Comparison of ENCODE assay signal across 24 mouse cellular contexts in the genomic region with DNA sequence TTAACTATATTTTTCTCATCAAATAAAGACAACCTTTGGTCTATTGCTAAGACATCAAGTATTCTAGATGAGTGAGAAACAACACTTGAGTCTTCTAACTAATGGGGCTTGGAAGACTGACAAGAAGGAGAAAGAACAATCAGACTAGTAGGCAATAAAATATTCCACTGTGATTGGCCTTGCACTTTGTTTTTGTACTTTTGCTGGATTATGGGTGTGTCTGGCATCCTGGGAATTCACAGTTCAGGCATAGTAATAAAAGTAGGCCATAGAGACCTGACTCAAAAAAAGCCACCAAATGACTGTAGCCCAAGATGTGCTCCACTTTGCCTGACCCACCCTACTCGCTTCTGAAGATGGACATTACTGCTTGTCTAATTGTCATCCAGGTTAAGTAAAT. TPM values are rescaled to one million over a fixed set of nuclear protein-coding genes. Genes with fewer than 3 reads are reported as not detected.
DNase-seq lines count a peak whose midpoint lies in the region; ATAC-seq lines count a peak whose summit lies in the region.
"Had no signal": no experiment of that assay in that cellular context is flagged by ENCODE, and none has a peak within 500 bp of the region (broad histone marks: within the 10 kb centered on the region; RNA-seq: fewer than 3 reads in every experiment).

No protein-coding gene starts in this region.

- peak; percentile 40 for ATAC-seq in kidney, embryonic 15.5 days (replicated peaks; ENCODE audit: low FRiP score)
- ATAC-seq in intestine, embryonic 16.5 days: peak; percentile 71
- ATAC-seq: forebrain, embryonic 13.5 days; hindbrain, postnatal 0 days had no signal

- H3K4me3 ChIP-seq in kidney, embryonic 15.5 days (replicated peaks): no peak overlapping the region
- H3K4me3 ChIP-seq in intestine, embryonic 16.5 days (ENCODE audit: low read length): no peak overlapping the region
- H3K4me3 ChIP-seq: forebrain, embryonic 13.5 days; hindbrain, embryonic 10.5 days; limb, embryonic 15.5 days had no signal

- no peaks in the 10 kb centered on the region for H3K9me3 ChIP-seq in kidney, embryonic 15.5 days (replicated peaks)
- no peaks in the 10 kb centered on the region for H3K9me3 ChIP-seq in intestine, embryonic 16.5 days (ENCODE audit: control insufficient read depth, low read length)
- H3K9me3 ChIP-seq: forebrain, embryonic 13.5 days; hindbrain, embryonic 10.5 days; limb, embryonic 15.5 days had no signal

- no peak overlapping the region for H3K4me2 ChIP-seq in kidney, embryonic 15.5 days
- no peak overlapping the region for H3K4me2 ChIP-seq in intestine, embryonic 16.5 days (ENCODE audit: low read depth, low read length)
- H3K4me2 ChIP-seq: forebrain, embryonic 13.5 days; heart, embryonic 11.5 days; limb, embryonic 15.5 days; lung, embryonic 14.5 days had no signal

- WGBS in kidney, embryonic 15.5 days: 46% methylated on average over 1 of the region's 1 CpGs
- 69% methylated on average over 1 of the region's 1 CpGs for WGBS in intestine, embryonic 16.5 days

- H3K9ac ChIP-seq in kidney, embryonic 15.5 days: no peak overlapping the region
- no peak overlapping the region for H3K9ac ChIP-seq in intestine, embryonic 16.5 days (ENCODE audit: low read depth, low read length)
- H3K9ac ChIP-seq: forebrain, embryonic 13.5 days; limb, embryonic 15.5 days; liver, embryonic 14.5 days; lung, embryonic 14.5 days had no signal

- H3K27me3 ChIP-seq in kidney, embryonic 15.5 days: no peaks in the 10 kb centered on the region
- H3K27me3 ChIP-seq in intestine, embryonic 16.5 days (replicated peaks; ENCODE audit: control insufficient read depth, insufficient read depth, low read length): no peaks in the 10 kb centered on the region
- H3K27me3 ChIP-seq: forebrain, embryonic 13.5 days; limb, embryonic 15.5 days had no signal

- H3K36me3 ChIP-seq in kidney, embryonic 15.5 days: no peaks in the 10 kb centered on the region
- no peaks in the 10 kb centered on the region for H3K36me3 ChIP-seq in intestine, embryonic 16.5 days (ENCODE audit: control insufficient read depth, insufficient read depth, low read length)
- H3K36me3 ChIP-seq: hindbrain, embryonic 10.5 days; limb, embryonic 15.5 days had no signal

- peaks cover 10% of the 10 kb centered on the region for H3K4me1 ChIP-seq in kidney, embryonic 15.5 days
- H3K4me1 ChIP-seq in intestine, embryonic 16.5 days (ENCODE audit: control insufficient read depth, insufficient read depth, low read length): peaks cover 4% of the 10 kb centered on the region; the same call in 1 of the 2 replicates
- H3K4me1 ChIP-seq: forebrain, embryonic 13.5 days; hindbrain, embryonic 10.5 days had no signal

- no peak overlapping the region for H3K27ac ChIP-seq in kidney, embryonic 15.5 days
- no peak overlapping the region for H3K27ac ChIP-seq in intestine, embryonic 16.5 days (ENCODE audit: low read length)
- H3K27ac ChIP-seq: forebrain, embryonic 13.5 days; hindbrain, embryonic 10.5 days; hindbrain, postnatal 0 days; liver, embryonic 14.5 days had no signal

- DNase-seq in gastrocnemius, adult 18-20 months (ENCODE audit: low spot score): peak; percentile 53
- DNase-seq in gastrocnemius, adult 8-10 months (ENCODE audit: low spot score in 2 of 2): no peak
- no peak for DNase-seq in kidney, postnatal 36 days
- peak; percentile 8 for DNase-seq in R1 (ENCODE audit: low read depth, low spot score)
- no peak for DNase-seq in T-cell, adult 2 months (ENCODE audit: low spot score)
- no peak for DNase-seq in cerebellum, postnatal 10 days
- DNase-seq: adrenal gland, adult 8-10 months; cerebellum, adult 8-10 months; gastrocnemius, postnatal 14 days; kidney, adult 2 months; lung, embryonic 14.5 days; lung, postnatal 4 days; midbrain, embryonic 14.5 days; right cerebral cortex, postnatal 14 days; thymus, postnatal 36 days had no signal

RNA-seq across cellular contexts. Expression of gene Hpgd, which starts 50.0 kb away (rescaled TPM):
- total RNA-seq in gastrocnemius, adult 18-20 months (2021): 1 to 10 TPM; 1.3 to 2.6 TPM
- total RNA-seq in gastrocnemius, adult 8-10 months (2022): 1 to 10 TPM in 3 of 4 experiments, under 1 TPM in 1; 0.99 to 1.9 (median 1.5) TPM
- polyA plus RNA-seq in kidney, embryonic 15.5 days (2015; fragmentation: Nextera tagmentation; extraction: Ambion mirVana): 21.2 and 24.1 TPM in 2 replicates
- polyA plus RNA-seq in intestine, embryonic 16.5 days (2015; fragmentation: Nextera tagmentation; extraction: Ambion mirVana): 28.3 and 28.6 TPM in 2 replicates
- total RNA-seq: megakaryocyte-erythroid progenitor cell, adult 5-6 weeks had no signal

Comparison
In these comparisons a context has a peak if more than half of its experiments do, and no peak if none do; other contexts are left out.
1. DNase-seq: peak in gastrocnemius, adult 18-20 months (single experiment) and R1 (single experiment); none in gastrocnemius, adult 8-10 months (0 of 2), kidney, postnatal 36 days (0 of 2), T-cell, adult 2 months (single experiment) and cerebellum, postnatal 10 days (0 of 2).